Mouse (Mus musculus) C2C12 (cell line): ENCODE data around the gene Stard7.

ENCODE experiments used
- CTCF ChIP-seq: IDR thresholded peaks from one replicate; pipeline ENCODE4 v1.5.1; 2011; ENCODE audit not compliant: control insufficient read depth, insufficient read depth, insufficient read length
- MAX ChIP-seq: IDR thresholded peaks from one replicate; pipeline ENCODE4 v1.6.1; 2011; ENCODE audit warnings: mild to moderate bottlenecking, control low read depth

- TF ChIP-seq MAX (no peak), CTCF (no peak)
These were observed 1.1 kb downstream of the Stard7 start for GRCm38 (mm10) chr2:127271042-127271515.
